Mouse (Mus musculus): Measurements from ENCODE around the gene Zfp334. TPM values are rescaled to one million over a fixed set of nuclear protein-coding genes. Genes with fewer than 3 reads are reported as not detected.

Zfp334 gene
- 1 to 10 TPM; 2.3 TPM for total RNA-seq (2021)
- long read RNA-seq, experiment 1, full-length matches to known transcripts: 7 of 11 reads
- long read RNA-seq, experiment 1, partial matches to known transcripts: 0 of 11 reads
- long read RNA-seq, experiment 1, other reads (novel, unspliced or antisense): 4 of 11 reads
- long read RNA-seq, experiment 2, full-length matches to known transcripts: 9 of 10 reads
- long read RNA-seq, experiment 2, partial matches to known transcripts: 0 of 10 reads
- long read RNA-seq, experiment 2, other reads (novel, unspliced or antisense): 1 of 10 reads

DNA sequence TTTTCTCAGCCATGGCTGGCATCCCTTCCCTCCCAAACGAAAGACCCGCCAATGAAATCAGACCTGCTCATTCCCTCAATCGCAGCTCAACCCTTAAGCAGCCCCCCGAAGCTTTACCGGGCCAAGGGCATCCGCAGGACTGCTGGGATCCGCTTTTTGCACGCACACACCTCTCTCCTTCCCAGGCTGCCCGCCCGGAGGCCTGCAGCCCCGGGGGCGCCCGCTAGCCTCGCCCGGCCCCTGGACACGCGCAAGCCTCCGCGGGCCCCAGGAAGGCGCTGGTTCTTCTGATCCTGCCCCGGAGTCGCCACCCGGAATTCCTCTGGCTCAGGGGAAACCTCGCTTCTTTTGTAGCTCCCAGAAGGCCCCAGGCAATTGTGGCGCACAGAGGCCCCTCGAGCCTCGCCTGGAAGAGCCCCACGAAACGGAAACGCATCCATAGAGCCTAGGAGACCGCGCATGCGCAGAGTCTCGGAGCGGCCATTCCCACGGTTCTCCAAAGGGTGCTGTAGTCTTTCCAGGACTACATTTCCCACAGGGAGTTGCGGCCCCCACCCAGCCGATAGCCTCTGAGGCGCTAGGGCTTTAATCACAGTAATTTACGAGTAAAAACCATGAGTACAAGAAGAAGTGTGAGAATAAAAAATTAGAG is at the start of gene Zfp334:
TSS of gene Zfp334 (minus strand) at position 416 of the 652 bp plus-strand sequence.
- intact Hi-C loops (cut with DNase I): loop anchor here (2.0 kb wide), 1 partner anchor 21 kb away; no protein-coding TSS in a partner anchor
- H3K4me3 ChIP-seq: peak within 1 kb of the TSS; percentile 89
- peak; percentile 96 for DNase-seq
- H3K27ac ChIP-seq: peak within 1 kb of the TSS; percentile 82
- no peak for TF ChIP-seq CTCF (IDR thresholded peaks at IDR 0.05)

DNA sequence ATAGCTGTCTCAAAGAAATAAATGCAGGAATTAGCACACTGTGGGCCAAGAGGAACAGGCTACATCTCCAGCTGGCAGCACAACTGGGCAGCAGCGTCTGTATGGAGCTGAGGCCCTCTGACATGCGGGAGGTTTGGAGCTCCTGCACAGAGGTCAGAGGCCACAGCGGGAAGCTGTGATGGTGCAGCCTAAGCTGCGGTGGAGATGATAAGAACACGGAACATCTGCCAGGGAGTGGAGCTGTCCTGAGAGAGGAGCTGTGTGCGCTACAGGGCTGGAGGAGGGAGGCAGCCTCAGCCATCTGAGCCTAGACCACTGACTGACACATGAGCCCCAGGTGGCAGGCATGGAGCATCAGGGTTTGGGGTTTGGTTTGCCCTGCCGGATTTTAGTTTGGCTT is 40.6 kb upstream of the Zfp334 start:
- no peak overlapping the region for H3K4me3 ChIP-seq
- intact Hi-C loops (cut with DNase I): no loop called here
- DNase-seq: no peak
- TF ChIP-seq CTCF (IDR thresholded peaks at IDR 0.05): no peak
- no peak overlapping the region for H3K27ac ChIP-seq

- H3K4me3 ChIP-seq: no peak overlapping the region
- H3K27ac ChIP-seq: no peak overlapping the region
- TF ChIP-seq CTCF (IDR thresholded peaks at IDR 0.05): no peak
- no peak for DNase-seq
- intact Hi-C loops (cut with DNase I): no loop called here
Observed at GRCm38 (mm10) chr2:165420195-165420594, 32.1 kb upstream of the Zfp334 start.

DNA sequence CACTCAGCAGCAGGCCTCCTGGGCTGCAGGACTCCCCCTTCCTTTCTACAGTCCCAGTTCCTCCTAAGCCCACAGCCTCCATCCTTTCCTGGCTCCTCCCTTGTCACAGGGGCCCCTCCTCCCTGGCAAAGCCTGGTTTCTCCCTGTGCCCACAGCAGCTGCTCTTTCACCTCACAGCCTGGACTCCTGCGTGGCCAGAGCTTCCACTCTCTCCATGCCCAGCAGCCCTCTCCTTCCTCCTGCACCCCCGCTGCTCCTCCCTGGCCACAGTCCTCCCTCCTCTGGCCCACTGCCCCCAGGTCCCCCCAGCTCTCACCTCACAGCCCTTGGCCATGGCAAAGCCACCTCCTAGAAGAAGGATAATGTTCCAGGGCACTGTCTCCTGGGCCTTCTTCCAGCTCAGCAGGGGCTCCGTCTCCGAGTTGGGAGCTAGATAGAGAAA is 31.6 kb upstream of the Zfp334 start:
- no peak overlapping the region for H3K4me3 ChIP-seq
- DNase-seq: no peak
- no peak for TF ChIP-seq CTCF (IDR thresholded peaks at IDR 0.05)
- intact Hi-C loops (cut with DNase I): no loop called here
- no peak overlapping the region for H3K27ac ChIP-seq

- intact Hi-C loops (cut with DNase I): no loop called here
- no peak for TF ChIP-seq CTCF (IDR thresholded peaks at IDR 0.05)
- H3K4me3 ChIP-seq: no peak overlapping the region
- H3K27ac ChIP-seq: no peak overlapping the region
- no peak for DNase-seq
Observed at GRCm38 (mm10) chr2:165418577-165418976, 30.5 kb upstream of the Zfp334 start.

GRCm38 (mm10) chr2:165417291-165417690 is 29.2 kb upstream of the Zfp334 start:
- no peak for TF ChIP-seq CTCF (IDR thresholded peaks at IDR 0.05)
- peak; percentile 34 for DNase-seq
- no peak overlapping the region for H3K27ac ChIP-seq
- H3K4me3 ChIP-seq: no peak overlapping the region
- intact Hi-C loops (cut with DNase I): no loop called here

- H3K27ac ChIP-seq: no peak overlapping the region
- H3K4me3 ChIP-seq: no peak overlapping the region
- DNase-seq: no peak
- intact Hi-C loops (cut with DNase I): no loop called here
- no peak for TF ChIP-seq CTCF (IDR thresholded peaks at IDR 0.05)
Observed at GRCm38 (mm10) chr2:165415795-165416194, 27.7 kb upstream of the Zfp334 start.

- Histone ChIP-seq H3K27ac (no peak overlapping the region), H3K4me3 (no peak overlapping the region)
- intact Hi-C loops (cut with DNase I): no loop called here
- no peak for DNase-seq
- no peak for TF ChIP-seq CTCF (IDR thresholded peaks at IDR 0.05)
Observed at GRCm38 (mm10) chr2:165415141-165415721, 27.2 kb upstream of the Zfp334 start.

DNA sequence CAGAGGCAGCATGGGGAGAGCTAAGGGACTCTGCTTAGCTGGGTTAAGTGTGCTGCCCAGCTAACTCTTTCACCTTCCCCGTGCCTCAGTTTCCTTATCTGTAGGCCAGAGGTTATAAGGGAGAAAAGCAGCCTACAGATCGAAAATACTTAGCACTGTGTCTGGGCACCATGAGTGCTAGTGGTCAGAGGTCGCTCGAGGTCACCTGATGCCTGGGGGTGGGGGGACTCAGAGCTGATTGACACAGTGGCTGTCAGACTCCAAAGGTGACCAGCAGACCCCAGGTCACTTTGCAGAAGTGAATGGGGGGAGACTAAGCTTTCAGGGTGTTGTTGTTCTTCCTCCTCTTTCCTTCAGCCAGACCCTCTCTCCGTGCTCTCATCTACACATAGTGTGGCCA is 26.3 kb upstream of the Zfp334 start:
- Histone ChIP-seq H3K4me3 (no peak overlapping the region), H3K27ac (no peak overlapping the region)
- intact Hi-C loops (cut with DNase I): no loop called here
- no peak for TF ChIP-seq CTCF (IDR thresholded peaks at IDR 0.05)
- no peak for DNase-seq

DNA sequence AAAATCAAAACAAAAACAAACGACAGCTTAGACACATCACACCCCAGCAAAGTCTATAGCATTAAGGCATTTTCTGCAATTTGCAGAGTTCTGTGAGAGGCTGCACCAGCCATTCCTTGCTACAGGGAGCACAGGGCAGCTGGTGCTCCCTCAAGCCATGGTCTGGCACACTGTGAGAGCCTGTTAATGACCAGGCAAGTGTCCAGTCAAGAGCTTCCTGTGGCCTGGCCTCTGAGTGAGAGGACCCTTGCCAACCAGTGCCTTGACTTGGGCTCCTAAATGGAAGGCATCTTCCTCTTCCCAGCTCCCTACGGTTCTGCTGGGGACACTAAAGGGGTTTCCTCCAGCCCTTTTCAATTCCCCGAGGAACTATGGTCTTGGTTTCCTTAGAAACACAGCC is 25.8 kb upstream of the Zfp334 start:
- intact Hi-C loops (cut with DNase I): no loop called here
- no peak for DNase-seq
- no peak for TF ChIP-seq CTCF (IDR thresholded peaks at IDR 0.05)
- H3K4me3 ChIP-seq: no peak overlapping the region
- no peak overlapping the region for H3K27ac ChIP-seq

DNA sequence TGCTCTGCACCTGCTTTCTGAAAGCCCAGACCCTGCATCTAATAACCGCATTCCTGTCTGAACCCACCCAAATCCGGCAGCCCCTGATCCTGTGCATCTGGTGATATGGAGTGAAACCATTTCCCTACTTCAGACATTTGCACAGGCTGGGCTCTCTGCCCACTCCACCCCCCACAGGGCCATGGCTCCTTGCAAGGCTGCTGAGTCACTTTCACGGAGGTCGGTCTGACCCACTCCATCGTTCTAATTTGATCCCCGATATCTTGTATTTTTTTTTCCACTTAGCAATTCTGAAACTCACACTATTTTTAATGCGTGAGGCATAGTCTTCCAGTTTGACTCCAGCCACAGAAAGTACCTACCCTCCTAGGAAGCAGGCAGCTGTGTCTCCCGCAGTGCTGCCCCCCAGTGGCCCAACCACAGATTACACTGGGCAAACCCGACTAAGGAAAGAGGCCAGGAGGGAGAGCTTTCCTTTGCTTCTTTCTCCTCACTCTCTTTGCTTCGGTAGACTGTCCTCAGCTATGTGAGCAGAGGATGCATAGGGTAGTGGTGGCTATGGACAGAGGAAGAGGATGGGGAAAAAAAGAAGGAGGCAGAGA is 19.7 kb upstream of the Zfp334 start:
- no peak overlapping the region for H3K4me3 ChIP-seq
- peak; percentile 91 for TF ChIP-seq CTCF (IDR thresholded peaks at IDR 0.05)
- H3K27ac ChIP-seq: no peak overlapping the region
- DNase-seq: peak; percentile 82
- intact Hi-C loops (cut with DNase I): loop anchor here (2.0 kb wide), 1 partner anchor 19 kb away; the partner anchor contains the start of gene Zfp334

GRCm38 (mm10) chr2:165405351-165405750 is 17.3 kb upstream of the Zfp334 start:
- intact Hi-C loops (cut with DNase I): no loop called here
- Histone ChIP-seq H3K27ac (0 out of 2 replicates have a peak overlapping the region, but pooled peaks have one; percentile 8), H3K4me3 (no peak overlapping the region)
- no peak for DNase-seq
- no peak for TF ChIP-seq CTCF (IDR thresholded peaks at IDR 0.05)

DNA sequence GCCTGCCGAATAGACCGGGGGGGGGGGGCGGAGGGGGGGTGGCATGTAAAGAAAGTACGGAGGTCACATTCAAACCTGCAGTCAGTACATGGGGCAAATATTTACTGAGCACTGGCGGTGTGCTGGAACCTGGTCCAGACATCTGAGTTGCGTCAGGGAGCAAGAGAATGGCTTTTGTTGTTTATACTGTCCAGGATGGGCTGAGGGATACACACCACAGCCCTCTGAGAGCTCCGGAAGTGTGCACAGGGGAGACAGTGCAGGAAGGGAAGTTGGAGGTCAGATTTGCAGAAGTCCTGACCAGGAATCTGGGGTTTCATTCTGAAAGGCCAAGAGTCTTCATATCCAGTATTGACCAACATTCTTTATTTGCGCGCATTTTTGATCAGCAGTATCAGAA is 16.9 kb upstream of the Zfp334 start:
- DNase-seq: no peak
- H3K4me3 ChIP-seq: no peak overlapping the region
- TF ChIP-seq CTCF (IDR thresholded peaks at IDR 0.05): no peak
- intact Hi-C loops (cut with DNase I): no loop called here
- H3K27ac ChIP-seq: no peak overlapping the region
